Mouse (Mus musculus): ENCODE measurements around the gene Dcxr.

GRCm38 (mm10) chr11:120686650-120687272 is 40.3 kb downstream of the Dcxr start:
- TF ChIP-seq POLR2A (IDR thresholded peaks at IDR 0.05; ENCODE audit: borderline replicate concordance, low read depth, low read length): no peak
- no peak for TF ChIP-seq CTCF (IDR thresholded peaks at IDR 0.05; ENCODE audit: low read depth, low read length)
